Mouse (Mus musculus) heart, adult 18-20 months (tissue): Measurements from ENCODE around the gene Esyt2. TPM values are rescaled to one million over a fixed set of nuclear protein-coding genes. Genes with fewer than 3 reads are reported as not detected.

Experiments
- DNase-seq, 2 experiments: peaks; one replicate each; pipeline ENCODE4 v3.0.0; 2021 to 2022; ENCODE audit warnings: mixed read lengths in 1 of 2
- total RNA-seq, 2 experiments: library from RNA; stranded (reverse); gene quantifications; 2 replicates each; pipeline ENCODE4 v1.2.3; 2021

Esyt2 gene
- total RNA-seq, 2 experiments from 2014 or later: 23.7 to 31.8 TPM

DNA sequence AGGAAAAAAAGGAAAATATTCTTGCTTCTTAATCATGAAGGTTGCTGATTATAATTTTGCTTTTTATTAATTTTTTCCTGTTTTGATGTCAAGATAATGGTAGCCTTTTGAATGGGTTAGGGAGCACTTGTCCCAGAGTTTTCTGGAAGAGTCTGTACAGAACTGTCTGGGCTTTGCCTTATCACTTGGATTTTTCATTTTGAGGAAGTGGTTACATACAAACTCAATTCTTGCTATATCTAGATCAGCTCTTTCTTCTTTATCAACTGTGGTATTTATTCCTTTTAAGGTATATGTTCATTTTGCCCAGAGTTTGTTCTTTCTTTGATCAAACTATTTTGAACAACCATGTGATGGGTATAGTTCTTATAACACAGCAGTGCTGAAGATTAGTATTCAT lies 81.1 kb downstream of the Esyt2 start:
- DNase-seq: no peak

DNA sequence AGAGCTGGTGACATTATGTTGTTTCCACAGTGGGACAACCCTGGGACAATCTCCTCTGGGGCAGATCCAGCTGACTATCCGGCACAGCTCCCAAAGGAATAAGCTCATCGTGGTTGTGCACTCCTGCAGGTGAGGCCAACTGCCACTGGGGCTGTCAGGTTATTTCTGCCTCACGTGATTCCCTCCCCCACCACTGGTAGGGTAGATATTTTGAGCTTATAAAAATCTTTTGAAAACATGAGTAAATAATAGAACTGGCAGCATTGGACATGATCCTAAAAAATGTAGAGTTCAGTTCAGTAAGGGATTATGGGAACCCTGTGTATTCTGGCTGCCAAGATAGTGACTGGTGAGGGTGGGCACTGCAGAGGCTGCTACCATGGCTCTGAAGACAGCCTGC lies 85.9 kb downstream of the Esyt2 start:
- no peak for DNase-seq

DNA sequence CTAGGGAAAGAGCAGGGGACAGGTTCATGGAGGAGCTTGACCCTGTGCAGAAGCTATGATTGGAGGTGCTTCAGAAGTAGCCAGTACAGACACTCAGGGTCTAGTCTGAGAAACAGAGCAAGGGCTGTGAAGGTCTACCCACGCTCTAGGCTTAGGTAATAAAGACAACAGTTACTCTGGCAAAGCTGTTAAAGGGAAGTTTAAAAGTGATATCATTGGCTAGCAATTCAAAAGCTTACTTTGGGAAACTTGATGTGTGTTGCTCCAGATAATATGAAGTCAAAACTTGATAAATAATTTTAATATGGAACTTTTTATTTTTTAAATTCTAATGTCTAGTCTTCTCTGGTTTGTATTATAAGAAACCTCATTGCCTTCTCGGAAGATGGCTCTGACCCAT lies 86.3 kb downstream of the Esyt2 start:
- DNase-seq: no peak

DNA sequence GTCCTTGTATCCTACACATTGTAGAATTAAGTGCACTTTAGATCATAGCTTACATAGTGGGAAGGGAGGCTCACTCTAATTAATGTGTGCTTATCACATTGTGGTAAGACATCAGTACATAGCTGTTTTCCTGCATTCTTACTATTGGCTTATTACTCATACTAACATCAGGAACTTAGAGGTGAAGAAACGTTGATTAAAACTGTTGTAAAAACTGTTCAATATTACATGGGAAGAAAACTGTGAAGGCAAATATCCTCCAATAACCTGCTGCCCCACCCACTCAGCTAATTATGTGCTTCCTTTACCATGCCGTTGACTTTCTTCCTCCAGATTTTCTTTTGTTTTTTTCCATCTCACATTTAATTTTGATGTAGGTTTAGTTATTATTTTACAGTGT lies 87.9 kb downstream of the Esyt2 start:
- DNase-seq: no peak

DNA sequence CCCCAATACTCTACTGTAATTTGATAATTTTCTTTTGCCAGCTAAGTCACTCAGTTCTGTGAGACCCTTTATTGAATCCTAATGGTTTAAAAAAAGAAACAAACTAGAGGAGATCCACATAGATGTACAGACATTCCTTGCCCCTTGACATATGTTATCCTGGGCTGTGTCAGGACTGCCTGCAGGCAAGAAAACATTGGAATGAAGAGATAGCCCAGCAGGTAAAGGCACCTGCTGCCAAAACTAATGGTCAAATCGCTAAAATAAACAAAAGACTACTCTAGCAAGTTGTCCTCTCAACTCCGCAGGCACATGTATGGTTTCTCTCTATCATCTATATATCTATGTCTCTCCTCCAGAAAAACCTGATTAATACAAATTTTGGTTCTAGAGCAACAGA lies 102.1 kb downstream of the Esyt2 start:
- DNase-seq: no peak

DNA sequence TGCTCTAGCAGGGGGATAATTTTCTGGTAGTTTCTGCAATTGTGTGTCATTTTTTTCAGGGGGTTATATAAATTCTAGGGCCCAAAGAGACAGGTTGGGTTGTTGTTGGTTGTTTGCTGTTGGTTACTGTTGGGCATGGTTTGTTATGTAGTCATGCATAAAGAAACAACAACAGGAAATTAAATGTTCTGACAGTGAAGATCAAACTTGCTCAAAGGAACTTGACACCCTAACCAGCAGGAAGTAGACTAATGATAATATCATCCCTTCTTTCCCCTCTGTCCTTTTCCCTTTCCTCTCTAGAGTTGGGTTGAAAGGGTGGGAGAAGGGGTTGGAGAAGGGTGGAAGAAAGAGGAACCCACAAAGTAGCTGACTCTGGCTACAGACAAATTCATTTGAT lies 103.0 kb downstream of the Esyt2 start:
- no peak for DNase-seq

DNA sequence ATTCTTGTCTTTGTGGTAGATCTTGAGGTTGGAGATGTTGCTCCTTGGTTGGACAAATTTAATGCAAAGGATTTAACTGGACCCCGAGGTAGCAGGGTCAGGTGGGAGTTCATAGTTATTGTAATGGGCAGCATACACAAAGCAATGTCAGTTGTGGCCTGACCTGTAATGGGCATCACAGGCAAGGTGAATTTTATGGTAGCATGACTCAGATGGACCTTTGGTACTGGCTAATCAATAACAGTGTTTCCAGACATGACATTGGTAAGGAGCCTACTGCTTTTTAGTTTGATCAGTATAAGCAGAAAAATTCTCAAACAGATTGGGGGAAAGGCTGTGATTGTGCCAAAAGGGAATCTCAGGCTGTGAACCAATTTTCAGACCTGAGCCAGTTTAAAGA lies 105.8 kb downstream of the Esyt2 start:
- DNase-seq: no peak

DNA sequence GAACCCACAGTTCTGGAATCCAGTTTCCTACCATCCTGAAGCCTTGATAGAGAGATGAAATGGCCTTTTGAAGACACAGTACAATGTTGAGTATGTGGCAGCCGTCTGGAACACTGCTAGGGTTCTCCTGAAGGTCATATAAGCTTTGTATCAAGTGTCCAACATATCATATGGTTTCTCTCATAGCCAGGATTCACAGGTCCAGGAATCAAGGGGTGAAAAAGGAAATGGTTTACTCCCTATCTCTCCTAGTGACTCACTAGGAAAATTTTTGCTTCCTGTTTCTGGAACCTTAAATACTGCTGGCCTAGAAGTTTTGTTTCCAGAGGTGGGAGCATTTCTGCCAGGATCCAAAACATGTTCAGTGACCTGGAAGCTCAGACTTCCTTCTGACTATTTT lies 108.9 kb downstream of the Esyt2 start:
- DNase-seq: peak in 1 of 2 experiments; percentile 18

DNA sequence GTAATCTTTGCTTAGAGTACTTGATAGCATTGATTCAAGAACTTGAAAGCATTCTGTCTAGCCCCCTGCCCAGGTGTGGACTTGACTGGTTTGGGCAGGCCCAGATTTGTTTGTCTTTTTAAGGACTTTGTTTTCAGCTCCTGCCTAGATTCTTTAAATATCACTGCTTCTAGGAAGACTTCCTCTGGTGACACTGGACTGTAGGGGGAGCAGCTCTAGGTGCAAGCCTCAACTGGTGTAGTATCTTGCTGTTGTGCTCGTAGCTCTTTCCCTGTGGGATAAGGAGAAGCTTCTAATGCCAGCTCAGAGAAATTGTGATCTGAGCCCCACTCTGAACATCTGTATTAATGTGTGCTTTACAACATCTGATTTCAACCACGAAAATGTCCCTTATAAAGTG lies 113.3 kb downstream of the Esyt2 start:
- DNase-seq: no peak

DNA sequence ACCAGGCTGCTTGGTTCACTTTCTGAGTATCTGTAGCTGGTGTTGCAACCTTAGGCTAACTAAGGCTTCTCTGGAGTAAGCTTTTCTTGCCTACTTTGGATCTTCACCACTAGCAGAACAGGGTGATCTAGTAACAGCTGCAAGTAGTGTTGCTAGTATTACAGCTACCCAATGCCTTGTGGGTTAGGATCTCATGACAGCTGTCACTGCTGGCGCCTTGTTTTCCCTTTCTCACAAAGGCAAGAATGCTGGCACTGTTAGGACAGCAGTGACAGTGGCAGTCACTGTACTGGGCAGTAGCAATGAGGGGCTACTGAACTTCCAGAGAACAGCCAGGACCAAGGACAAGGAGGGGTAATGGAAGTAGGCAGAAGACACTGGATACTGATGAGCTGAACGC lies 114.3 kb downstream of the Esyt2 start:
- DNase-seq: no peak

DNA sequence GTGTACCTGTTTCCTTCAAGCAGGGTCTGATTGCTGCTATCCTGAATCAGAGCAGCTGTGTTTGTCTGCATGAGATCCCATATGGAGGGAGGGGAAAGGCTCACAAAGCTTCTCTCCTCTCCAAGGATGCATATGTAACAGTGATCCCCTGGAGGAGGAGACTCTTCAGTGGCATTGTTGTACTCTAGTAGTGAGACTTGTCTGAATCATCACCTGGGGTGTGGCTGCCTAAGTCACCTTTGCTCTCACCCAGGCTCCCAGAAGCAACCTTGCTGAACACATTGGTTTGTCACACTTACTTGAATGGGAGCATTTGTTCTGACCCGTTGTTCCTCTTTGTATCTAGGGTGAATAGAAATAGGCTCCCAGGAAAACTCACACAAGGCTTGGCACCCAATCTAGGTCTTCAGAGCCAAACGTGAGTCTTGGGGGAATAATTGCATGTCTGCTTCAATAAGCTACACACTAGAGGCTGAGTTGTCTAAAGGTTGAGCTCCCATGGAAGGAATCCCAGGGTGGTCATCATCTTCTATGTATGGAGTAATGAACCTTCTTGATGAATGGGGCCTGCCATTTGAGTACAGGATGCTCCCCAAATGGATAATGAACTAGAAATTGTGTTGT lies 115.2 kb downstream of the Esyt2 start:
- no peak for DNase-seq

DNA sequence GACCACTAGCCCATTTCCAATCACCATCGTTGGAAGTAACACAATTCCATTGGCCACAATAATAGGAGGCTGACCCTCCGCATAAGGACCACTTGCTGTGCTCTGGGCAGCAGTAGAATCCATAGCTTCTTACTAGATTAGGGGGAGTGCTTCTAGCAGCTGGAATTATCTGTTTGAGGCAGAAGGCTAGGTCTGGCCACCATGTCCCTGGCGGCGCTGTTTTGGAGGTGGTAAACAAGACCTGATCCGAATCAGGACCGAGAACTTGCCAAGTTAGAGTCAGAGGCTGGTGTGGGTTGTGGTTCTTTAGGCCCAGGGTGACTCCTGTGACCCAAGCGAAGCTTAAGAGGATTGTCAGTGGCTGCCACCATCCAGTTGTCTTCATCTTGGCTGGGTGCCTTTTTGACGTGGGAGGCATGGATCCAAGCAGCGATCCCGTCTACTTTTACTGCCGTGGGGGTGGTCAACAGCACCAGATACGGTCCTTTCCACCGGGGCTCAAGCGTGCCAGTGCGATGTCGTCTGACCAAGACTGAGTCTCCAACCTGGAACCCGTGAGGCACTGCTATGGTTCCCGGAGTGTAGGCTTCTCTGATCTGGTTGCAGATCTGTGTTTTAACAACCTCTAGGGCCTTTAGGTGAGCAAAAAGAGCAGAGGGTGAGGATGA lies 123.2 kb downstream of the Esyt2 start:
- DNase-seq: peak in 1 of 2 experiments; percentile 15

DNA sequence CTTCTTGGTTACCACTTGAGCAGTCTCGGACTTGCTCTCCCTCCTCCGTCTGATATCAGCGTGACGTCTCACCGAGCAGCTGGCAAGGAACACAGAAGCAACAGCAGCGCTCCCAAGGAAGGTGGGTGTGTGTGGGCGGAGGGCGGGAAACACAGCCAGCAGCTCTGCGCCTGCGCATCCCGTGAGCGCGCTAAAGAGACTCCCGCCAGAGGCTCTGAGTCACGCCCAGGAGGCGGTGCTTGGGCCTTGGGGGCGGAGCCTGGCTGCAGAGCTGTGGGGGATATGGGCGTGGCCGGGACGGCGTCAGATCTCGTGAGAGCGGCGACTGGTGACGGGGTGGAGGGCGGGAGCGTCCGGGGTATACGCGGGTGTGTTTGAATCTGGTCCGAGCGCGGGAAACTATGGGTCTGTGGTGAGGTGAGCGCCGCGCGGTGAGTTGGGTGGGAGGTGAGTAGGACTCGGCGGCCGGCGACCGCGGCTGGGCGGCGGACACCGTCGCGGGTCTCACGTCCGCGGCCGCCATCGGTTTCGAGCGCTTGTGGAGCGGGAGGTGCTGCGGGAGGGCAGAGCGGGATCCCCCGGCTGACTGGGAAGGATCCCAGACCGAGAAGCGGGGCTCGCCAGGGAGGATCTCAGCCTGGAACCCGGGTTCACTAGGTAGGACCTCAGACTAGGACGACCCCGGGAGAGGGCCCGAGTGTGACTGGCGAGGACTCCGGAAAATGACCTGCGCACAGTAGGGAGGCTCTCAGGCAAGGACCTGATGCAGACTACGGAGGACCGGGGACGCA lies 124.2 kb downstream of the Esyt2 start, which contains the start of gene Ncapg2:
Gene Ncapg2, plus strand, starts transcription at position 358 of the 791 bp plus-strand sequence.
- DNase-seq: peak; percentile 98 to 99

DNA sequence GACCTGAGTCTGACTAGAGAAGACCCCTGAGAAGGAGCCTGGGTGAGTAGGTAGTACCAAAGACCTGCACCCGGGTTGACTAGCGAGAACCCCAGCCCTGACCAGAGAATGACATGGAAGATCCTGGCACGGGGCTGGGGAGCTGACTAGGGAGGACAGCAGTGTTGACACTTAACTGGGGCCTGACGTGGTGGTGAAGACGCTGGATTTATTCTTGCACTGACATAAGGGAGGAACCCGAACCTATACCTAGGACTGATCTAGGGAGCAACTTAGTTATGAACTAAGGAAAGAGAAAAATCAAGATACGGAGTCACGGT lies 124.8 kb downstream of the Esyt2 start:
- DNase-seq: no peak

DNA sequence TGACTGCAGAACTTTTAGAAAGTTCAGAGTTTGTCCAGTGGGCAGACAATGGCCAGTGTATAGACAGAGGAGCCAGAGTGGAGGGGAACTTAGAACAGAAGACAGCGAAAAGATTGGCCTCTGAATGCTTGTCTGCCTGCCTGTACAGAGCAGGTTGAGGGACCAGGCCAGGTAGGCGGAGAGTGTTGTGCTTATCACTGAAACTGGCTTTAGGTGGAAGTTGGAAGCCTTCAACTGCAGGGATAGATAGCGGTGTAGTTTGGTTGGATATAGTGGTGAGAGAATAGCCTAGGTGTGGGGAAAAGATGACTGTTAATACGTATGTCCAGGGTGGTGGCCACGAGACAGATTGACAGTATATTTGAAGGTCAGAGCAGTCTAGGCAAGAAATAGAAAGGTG lies 126.9 kb downstream of the Esyt2 start:
- no peak for DNase-seq

DNA sequence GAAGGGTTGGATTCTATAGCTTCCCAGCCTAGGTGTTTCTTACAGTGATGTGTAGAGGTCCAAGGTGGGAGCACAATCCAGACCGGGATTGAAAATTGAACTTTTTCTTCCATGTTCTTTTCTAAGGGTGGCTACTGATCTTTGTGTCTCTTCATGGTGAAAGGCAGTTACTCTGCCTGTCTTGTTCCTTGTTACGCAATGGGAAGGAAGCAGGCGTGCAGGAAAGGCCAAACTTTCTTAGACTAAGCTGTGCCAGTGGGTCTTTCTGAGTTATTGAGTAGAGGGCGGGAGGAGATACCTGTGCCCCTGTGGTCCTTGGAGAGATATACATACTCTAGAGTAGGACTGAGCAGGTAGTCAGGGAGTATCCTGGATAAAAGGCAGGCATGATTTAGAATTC lies 133.9 kb downstream of the Esyt2 start:
- DNase-seq: no peak

DNA sequence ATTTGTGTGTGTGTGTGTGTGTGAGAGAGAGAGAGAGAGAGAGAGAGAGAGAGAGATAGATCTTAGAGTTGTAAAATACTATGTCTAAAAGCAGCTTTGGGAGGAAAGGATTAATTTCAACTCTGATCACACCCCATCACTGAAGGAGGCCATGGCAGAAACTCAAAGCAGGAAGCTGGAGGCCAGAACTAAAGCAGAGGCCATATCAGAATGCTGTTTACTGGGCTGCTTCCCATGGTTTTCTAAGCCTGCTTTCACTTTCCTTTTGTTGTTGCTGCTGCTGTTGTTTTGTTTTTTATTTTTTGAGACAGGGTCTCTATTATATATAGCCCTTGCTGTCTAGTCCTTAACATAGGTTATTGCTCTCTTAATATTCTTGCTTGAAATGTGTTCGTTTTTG lies 135.5 kb downstream of the Esyt2 start:
- DNase-seq: no peak

DNA sequence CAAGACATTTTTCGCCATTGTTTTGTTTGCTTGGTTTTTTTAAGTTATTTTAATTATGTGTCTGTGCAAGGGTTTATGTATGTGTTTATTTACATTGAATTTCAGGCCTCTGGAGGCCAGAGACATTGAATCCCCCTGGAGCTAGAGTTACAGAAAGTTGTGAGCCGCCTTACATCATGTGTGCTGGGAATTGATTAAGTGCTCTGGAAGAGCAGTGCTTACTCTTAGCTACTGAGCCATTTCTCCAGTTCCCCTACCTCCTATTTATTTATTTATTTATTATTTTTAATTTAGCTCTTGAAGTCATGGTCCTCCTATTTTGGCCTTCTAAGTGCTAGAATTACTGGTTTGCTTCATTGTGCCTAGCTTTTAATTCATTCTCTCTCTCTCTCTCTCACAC lies 140.7 kb downstream of the Esyt2 start:
- DNase-seq: no peak

DNA sequence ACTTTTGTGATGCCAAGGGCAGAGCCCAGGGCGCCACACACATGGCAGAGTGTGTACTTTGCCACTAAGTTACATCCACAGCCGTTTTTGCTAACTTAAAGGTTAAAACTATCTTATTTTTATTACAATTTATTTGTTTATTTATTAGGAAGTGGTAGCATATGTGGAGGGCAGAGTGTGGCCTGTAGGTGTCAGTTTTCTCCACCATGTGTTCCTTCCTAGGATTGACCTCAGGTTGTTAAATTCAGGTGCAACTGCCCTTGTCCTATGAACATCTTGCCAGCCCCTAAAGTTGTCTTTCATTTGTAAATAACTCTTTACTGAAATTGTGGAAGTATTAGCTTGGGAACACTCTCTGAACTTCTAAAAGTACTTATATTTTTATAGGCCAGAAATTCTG lies 144.4 kb downstream of the Esyt2 start:
- DNase-seq: no peak

DNA sequence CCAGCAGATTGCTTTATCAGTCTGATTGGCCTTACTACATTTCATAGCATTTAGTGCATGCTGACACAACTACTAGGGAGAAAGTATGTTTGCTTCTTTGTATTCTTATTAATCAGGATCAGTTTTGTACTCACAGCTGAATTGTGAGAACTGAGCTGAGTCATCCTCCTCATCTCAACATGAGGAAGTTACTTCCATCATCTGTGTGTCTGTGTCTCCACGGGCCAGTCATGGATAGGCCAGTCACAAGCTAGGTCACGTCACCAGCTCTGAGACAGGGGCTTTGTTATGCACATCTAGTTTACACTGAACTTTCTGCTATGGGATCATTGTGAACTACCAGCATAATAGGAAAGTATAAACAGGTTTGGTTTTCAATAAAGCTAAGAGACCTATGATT lies 152.7 kb downstream of the Esyt2 start:
- no peak for DNase-seq

DNA sequence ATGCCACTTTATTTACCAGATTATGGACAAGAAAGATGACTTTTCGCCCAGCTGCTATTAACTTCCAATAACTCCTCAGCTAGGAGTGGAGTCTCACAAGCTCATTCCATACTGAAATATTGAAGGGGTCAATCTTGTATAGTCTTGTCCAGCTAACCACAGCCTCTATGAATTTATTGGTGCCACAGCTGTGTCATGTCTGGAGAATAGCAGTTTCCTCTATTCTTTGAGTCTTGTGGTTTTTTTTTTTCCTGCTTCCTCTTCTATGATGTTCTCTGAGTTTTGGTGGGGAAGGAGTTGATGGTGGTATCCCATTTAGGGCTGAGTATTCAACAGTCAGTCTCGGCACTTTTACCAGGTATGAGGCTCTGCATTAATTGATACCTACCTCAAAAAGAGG lies 154.2 kb downstream of the Esyt2 start:
- no peak for DNase-seq

DNA sequence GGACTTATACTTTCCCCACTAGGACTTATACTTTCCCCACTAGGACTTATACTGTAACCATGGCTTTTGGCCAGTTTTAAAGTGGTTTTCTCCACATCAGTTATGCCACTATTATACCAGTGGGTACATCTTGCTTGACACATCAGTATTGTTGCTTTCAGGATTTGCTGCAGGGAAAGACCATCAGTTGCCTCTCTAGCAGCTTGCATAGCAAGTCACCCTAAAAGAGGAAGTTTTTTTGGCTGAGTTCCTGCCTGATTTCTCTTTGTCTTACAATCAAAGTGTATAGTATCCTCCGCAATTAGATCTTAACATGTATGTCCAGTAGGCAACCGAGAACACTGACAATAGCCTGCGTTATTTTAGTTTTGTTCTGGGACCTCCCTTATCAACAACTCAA lies 155.1 kb downstream of the Esyt2 start:
- DNase-seq: peak in 1 of 2 experiments; percentile 17

DNA sequence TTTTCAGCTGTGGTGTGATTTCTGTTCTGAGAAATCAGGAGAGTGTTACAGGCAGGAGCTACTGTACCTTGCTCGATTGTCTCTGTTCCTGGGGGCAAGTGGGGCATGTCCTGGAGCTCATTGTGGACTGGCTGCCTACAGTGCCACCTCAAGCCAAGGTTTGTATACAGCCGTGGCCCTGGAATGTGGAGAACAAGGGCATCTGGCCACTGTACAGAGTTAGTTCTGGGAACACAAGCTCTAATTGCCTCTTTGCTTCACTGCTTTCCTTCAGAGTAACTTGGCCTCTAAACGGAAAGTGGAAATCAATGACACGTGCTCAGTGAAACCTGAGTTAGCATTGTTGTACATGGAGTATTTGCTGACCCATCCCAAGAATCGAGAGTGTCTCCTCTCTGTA lies 157.6 kb downstream of the Esyt2 start:
- DNase-seq: peak in 1 of 2 experiments; percentile 14
